Mouse (Mus musculus): ENCODE data around the gene Agrp. TPM values are rescaled to one million over a fixed set of nuclear protein-coding genes. Genes with fewer than 3 reads are reported as not detected.
A peak's percentile ranks its signal among the peaks of the same experiment; 100 is the strongest.

Gene Agrp
- total RNA-seq, 2 experiments from 2014 or later: 0.81 to 1.5 TPM

GRCm38 (mm10) chr8:105623118-105623517, 14.1 kb downstream of the Agrp start:
- no peak for DNase-seq (ENCODE audit: low spot score in 2 of 2)

- peak; percentile 86 to 89 for DNase-seq (ENCODE audit: low spot score in 2 of 2)
Measured at GRCm38 (mm10) chr8:105622421-105622920, 14.7 kb downstream of the Agrp start.

- no peak for DNase-seq (ENCODE audit: low spot score in 2 of 2)
Measured at GRCm38 (mm10) chr8:105621841-105622240, 15.4 kb downstream of the Agrp start.

- DNase-seq (ENCODE audit: low spot score in 2 of 2): no peak
Measured at GRCm38 (mm10) chr8:105620946-105621720, 16.1 kb downstream of the Agrp start.

GRCm38 (mm10) chr8:105620211-105620610, 17.0 kb downstream of the Agrp start:
- DNase-seq (ENCODE audit: low spot score in 2 of 2): no peak

- no peak for DNase-seq (ENCODE audit: low spot score in 2 of 2)
Measured at GRCm38 (mm10) chr8:105618892-105619591, 18.2 kb downstream of the Agrp start.

GRCm38 (mm10) chr8:105618279-105618634, 18.9 kb downstream of the Agrp start:
- DNase-seq (ENCODE audit: low spot score in 2 of 2): no peak

GRCm38 (mm10) chr8:105617451-105618278, 19.5 kb downstream of the Agrp start:
- no peak for DNase-seq (ENCODE audit: low spot score in 2 of 2)

- no peak for DNase-seq (ENCODE audit: low spot score in 2 of 2)
Measured at GRCm38 (mm10) chr8:105615942-105616341, 21.3 kb downstream of the Agrp start.

GRCm38 (mm10) chr8:105613830-105614511, 23.2 kb downstream of the Agrp start:
- DNase-seq (ENCODE audit: low spot score in 2 of 2): no peak

GRCm38 (mm10) chr8:105613037-105613436, 24.2 kb downstream of the Agrp start:
- DNase-seq (ENCODE audit: low spot score in 2 of 2): no peak

GRCm38 (mm10) chr8:105611836-105612235, 25.4 kb downstream of the Agrp start:
- no peak for DNase-seq (ENCODE audit: low spot score in 2 of 2)

GRCm38 (mm10) chr8:105609771-105610170, 27.4 kb downstream of the Agrp start:
- DNase-seq (ENCODE audit: low spot score in 2 of 2): no peak

GRCm38 (mm10) chr8:105609355-105609754, 27.8 kb downstream of the Agrp start:
- DNase-seq (ENCODE audit: low spot score in 2 of 2): no peak

GRCm38 (mm10) chr8:105607684-105608083, 29.5 kb downstream of the Agrp start:
- no peak for DNase-seq (ENCODE audit: low spot score in 2 of 2)

GRCm38 (mm10) chr8:105607062-105607461, 30.1 kb downstream of the Agrp start:
- no peak for DNase-seq (ENCODE audit: low spot score in 2 of 2)

- DNase-seq (ENCODE audit: low spot score in 2 of 2): peak in 1 of 2 experiments; percentile 66
Measured at GRCm38 (mm10) chr8:105606189-105607023, 30.8 kb downstream of the Agrp start.

- no peak for DNase-seq (ENCODE audit: low spot score in 2 of 2)
Measured at GRCm38 (mm10) chr8:105605491-105606188, 31.6 kb downstream of the Agrp start.

- DNase-seq (ENCODE audit: low spot score in 2 of 2): peak; percentile 61 to 70
Measured at GRCm38 (mm10) chr8:105604804-105605381, 32.3 kb downstream of the Agrp start, which contains the start of gene Ripor1. TSS of gene Ripor1 (plus strand) at chr8:105605255.

Data from adrenal gland, postnatal 4 days (tissue).